Mouse (Mus musculus): Measurements from ENCODE around the gene Ckm. TPM values are rescaled to one million over a fixed set of nuclear protein-coding genes. Genes with fewer than 3 reads are reported as not detected.

The Ckm gene
- polyA plus RNA-seq, 1 experiment from 2014 or later: 38.6 TPM

DNA sequence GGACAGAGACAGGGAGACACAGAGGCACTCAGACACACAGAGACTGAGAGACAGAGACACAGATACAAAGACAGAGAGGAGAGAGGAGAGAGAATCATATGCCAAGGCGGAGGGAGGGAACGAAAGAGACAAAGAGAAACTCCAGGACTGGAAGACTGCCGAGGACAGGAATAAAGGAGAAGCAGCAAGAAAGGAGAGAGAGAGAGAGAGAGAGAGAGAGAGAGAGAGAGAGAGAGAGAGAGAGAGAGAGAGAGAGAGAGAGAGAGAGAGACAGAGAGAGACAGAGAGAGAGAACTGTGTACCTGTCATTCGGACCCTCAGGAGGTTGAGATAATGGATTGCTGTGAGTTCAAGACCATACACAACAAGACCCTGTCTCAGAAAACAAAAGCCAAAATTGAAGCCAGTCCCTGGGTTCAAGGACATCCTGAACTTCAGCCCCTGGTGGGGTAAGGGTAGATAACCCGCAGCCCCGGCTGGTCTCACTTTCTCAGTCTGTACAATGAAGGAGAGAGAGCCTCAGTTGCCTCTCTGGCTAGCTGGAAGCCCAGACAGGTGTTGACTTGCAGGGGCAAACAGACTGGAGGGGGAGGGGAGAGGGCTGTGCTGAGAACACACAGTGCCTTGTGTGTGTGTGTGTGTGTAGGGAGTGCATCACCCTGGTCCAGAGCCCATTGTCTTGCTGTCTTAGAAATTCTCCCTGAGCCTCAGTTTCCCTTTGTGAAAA lies 54.7 kb downstream of the Ckm start:
- peak overlapping the region; percentile 88 for H3K4me2 ChIP-seq
- H3K36me3 ChIP-seq: peaks cover 6% of the 10 kb centered on the region; the same call in 1 of the 2 replicates
- peaks cover 30% of the 10 kb centered on the region for H3K4me1 ChIP-seq
- ATAC-seq (ENCODE audit: low FRiP score): peak; percentile 4; the same call in 1 of the 2 replicates
- 22% methylated on average over 6 of the region's 6 CpGs for WGBS
- H3K27me3 ChIP-seq (replicated peaks): no peaks in the 10 kb centered on the region
- no peaks in the 10 kb centered on the region for H3K9me3 ChIP-seq (replicated peaks)
- H3K27ac ChIP-seq (replicated peaks): peak overlapping the region; percentile 81
- peak overlapping the region; percentile 83 for H3K4me3 ChIP-seq (replicated peaks)
- peak overlapping the region; percentile 87; the same call in 1 of the 2 replicates for H3K9ac ChIP-seq (replicated peaks)

DNA sequence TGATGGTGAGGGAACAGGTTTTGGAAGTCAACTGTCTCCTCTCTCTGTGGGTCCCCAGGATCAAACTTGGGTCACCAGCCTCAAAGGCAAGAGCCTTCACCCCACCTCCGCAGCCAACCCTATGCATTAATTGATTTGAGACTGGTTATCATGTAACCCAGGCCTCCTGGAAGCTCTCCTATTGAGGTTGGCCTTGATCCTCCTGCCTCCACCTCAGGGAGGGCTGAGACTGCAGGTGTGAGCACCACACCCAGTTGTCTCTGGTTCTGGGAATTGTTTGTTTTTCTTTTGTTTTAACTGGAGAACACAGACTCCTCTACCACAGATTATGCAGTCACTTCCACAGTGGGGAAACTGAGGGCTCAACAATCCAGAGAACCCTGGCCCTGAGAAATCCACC lies 55.9 kb downstream of the Ckm start:
- 87% methylated on average over 1 of the region's 1 CpGs for WGBS
- Histone ChIP-seq H3K27me3 (replicated peaks) (peaks cover 5% of the 10 kb centered on the region), H3K4me3 (replicated peaks) (no peak overlapping the region), H3K27ac (replicated peaks) (no peak overlapping the region), H3K4me2 (no peak overlapping the region), H3K9ac (replicated peaks) (no peak overlapping the region), H3K9me3 (replicated peaks) (no peaks in the 10 kb centered on the region), H3K36me3 (peaks cover 6% of the 10 kb centered on the region; the same call in 1 of the 2 replicates), H3K4me1 (peaks cover 28% of the 10 kb centered on the region)
- ATAC-seq (ENCODE audit: low FRiP score): no peak

DNA sequence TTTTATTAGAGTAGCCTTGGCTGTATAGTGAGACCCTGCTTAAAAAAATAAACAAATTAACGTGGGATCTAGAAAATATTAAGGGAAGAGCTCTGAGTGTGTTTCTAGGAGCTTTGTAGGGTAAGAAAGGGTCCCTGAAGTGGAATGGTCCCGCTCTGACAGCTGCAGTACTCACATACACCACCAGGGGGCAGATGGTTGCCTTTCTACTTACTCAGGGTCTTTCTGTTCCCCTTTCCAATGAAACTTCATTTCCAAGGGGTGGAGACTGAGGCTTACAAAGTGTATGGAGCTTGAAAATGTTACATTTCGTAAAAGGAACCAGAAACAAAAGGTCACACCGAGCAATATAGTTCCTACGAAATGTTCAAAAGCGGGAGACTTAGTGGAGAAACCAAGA lies 56.9 kb downstream of the Ckm start:
- H3K27me3 ChIP-seq (replicated peaks): peaks cover 12% of the 10 kb centered on the region
- 18% methylated on average over 6 of the region's 6 CpGs for WGBS
- H3K9me3 ChIP-seq (replicated peaks): no peaks in the 10 kb centered on the region
- no peak overlapping the region for H3K9ac ChIP-seq (replicated peaks)
- no peak for ATAC-seq (ENCODE audit: low FRiP score)
- H3K4me3 ChIP-seq (replicated peaks): no peak overlapping the region
- H3K27ac ChIP-seq (replicated peaks): no peak overlapping the region
- no peaks in the 10 kb centered on the region for H3K36me3 ChIP-seq
- H3K4me2 ChIP-seq: no peak overlapping the region
- peaks cover 19% of the 10 kb centered on the region for H3K4me1 ChIP-seq

DNA sequence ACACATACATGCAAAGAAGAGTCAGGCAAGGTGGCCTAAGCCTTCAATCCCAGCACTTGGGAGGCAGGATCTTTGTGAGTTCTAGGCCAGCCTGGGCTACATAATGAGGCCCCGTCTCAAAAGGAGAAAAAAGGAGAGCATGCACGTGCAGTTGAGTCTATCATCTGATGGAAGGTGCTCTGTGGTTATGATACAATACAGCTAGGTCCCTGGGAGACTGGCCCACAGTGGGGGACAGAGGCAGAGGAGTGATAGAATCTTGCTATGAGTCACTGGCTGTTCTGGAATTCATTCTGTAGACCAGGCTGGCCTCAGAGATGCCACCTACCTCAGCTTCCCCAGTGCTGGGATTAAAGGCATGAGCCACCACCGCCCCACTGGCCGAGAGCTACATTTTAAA lies 57.9 kb downstream of the Ckm start:
- H3K36me3 ChIP-seq: no peaks in the 10 kb centered on the region
- no peaks in the 10 kb centered on the region for H3K9me3 ChIP-seq (replicated peaks)
- no peak for ATAC-seq (ENCODE audit: low FRiP score)
- no peak overlapping the region for H3K4me2 ChIP-seq
- peaks cover 9% of the 10 kb centered on the region for H3K4me1 ChIP-seq
- H3K4me3 ChIP-seq (replicated peaks): no peak overlapping the region
- 67% methylated on average over 4 of the region's 4 CpGs for WGBS
- no peak overlapping the region for H3K27ac ChIP-seq (replicated peaks)
- peaks cover 20% of the 10 kb centered on the region for H3K27me3 ChIP-seq (replicated peaks)
- H3K9ac ChIP-seq (replicated peaks): no peak overlapping the region

DNA sequence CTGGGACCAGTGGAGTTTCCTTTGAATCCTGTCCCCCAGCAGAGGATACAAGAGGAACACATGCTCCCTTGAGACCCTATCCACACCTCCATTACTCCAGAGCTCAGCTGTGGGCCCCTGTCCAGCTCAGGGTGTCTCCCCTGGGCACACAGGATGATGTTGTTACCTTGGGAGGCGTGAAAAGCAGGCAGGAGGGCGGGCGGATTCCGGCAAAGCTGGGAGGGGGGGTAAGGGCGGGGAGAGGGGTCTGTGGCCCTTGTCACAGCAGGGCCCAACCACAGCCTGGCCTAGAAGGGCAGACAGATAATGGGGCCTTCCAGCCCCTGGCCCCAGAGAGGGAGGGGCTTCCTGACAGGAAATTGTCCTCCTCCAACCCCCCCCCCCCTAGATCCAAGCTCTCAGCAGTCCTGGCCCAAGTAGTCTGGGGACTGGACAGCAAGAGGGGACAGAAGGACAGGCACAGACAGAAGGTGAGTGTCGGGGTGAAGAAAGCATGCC lies 58.4 kb downstream of the Ckm start, which contains the start of gene Exoc3l2:
Gene Exoc3l2 (plus strand): TSS at position 448 of the 498 bp plus-strand sequence.
- Histone ChIP-seq H3K36me3 (no peaks in the 10 kb centered on the region), H3K9me3 (replicated peaks) (no peaks in the 10 kb centered on the region), H3K4me1 (peaks cover 5% of the 10 kb centered on the region), H3K27ac (replicated peaks) (no peak within 1 kb of the TSS), H3K4me3 (replicated peaks) (no peak within 1 kb of the TSS), H3K9ac (replicated peaks) (no peak within 1 kb of the TSS), H3K4me2 (no peak within 1 kb of the TSS), H3K27me3 (replicated peaks) (peaks cover 24% of the 10 kb centered on the region)
- 14% methylated on average over 5 of the region's 6 CpGs for WGBS
- no peak for ATAC-seq (ENCODE audit: low FRiP score)

DNA sequence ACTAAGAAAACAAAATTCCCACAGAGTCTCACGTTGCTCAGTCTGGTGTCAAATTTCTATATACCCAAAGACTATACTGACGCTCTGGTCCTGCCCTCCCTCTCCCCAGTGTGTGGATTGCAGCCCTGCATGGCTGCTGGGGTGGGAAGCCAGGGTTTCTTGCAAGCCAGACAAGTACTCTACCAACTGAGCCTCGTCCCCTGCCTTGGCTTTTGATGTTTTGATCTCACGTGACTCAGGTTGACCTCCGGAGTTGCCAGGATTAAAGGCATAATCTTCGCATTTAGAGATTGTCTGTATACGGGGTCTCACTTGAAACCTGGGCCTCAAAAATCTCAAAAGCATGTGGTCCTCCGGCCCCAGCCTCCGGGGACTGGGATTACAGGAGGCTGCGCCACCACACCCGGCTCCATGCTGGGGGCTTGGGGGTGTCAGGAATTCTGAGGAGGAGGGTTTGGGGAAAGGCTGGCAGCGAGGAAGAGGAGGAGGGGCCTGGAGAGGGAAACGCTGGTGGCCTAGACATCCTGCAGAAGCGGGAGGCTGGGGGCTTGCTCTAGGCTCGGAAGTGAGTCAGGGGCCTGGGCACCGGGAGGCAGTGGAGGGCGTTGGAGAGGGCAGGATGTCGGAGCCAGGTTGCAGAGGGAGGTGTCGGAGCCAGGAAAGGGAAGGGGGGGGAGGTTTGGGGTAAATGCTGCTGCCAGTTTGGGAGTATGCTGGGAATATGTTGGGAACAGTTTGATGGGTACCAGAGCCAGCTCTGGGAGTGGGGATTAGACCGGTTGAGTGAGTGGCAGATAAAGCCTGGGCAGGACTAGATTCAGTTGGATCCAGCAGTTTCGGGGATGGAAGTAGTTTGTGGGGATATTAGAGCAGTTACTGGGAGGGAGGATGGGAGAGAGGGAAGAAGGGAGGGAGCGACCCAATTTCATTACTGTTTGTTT lies 60.1 kb downstream of the Ckm start:
- Histone ChIP-seq H3K4me3 (replicated peaks) (no peak overlapping the region), H3K27ac (replicated peaks) (no peak overlapping the region), H3K9ac (replicated peaks) (no peak overlapping the region), H3K4me2 (no peak overlapping the region), H3K36me3 (no peaks in the 10 kb centered on the region), H3K27me3 (replicated peaks) (peaks cover 32% of the 10 kb centered on the region), H3K4me1 (peaks cover under 1% of the 10 kb centered on the region), H3K9me3 (replicated peaks) (no peaks in the 10 kb centered on the region)
- WGBS: 14% methylated on average over 22 of the region's 22 CpGs
- no peak for ATAC-seq (ENCODE audit: low FRiP score)

DNA sequence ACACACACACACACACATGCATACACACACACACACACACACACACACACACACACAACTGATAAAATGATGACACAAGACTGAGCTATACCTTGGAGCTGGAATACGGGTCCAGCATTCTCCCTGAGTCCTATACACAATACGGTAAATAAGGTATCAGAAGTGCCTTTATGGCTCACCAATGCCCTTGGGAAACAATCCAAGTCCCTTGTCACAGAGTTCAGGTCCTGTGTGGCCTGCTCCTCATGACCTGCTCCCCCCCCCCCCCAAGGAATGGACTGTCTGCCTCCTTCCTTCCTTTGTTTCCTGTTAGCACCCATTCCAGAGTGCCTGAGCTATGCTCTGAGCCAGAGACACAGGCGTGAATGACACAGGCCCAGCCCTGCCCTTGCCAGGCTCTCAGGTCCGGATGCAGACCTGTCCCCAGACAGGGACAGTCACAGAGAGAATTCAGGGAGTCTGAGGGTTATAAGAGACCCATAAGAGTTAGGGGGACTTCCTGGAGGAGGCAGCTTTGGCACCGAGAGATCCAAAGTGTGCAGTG lies 62.1 kb downstream of the Ckm start:
- WGBS: 74% methylated on average over 5 of the region's 5 CpGs
- ATAC-seq (ENCODE audit: low FRiP score): no peak

DNA sequence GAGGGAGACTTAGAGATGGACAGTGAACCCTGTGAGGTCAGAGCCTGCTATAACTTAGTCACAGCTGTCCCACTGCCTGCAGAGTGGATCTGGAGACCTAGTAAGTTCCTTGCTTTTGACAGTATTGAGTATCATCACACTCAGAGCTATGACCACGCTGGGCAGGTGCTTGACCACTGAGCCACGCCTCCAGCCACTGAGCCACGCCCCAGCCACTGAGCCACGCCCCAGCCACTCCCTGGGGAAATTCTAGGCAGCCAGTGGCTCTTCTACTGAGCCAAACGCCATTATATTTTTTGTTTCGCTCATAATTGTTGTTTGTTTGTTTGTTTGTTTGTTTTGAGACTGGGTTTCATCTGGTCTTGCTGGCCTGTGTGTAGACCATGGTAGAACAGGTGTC lies 63.1 kb downstream of the Ckm start:
- H3K4me1 ChIP-seq: no peaks in the 10 kb centered on the region; the same call in 1 of the 2 replicates
- no peak overlapping the region for H3K4me3 ChIP-seq (replicated peaks)
- no peaks in the 10 kb centered on the region for H3K9me3 ChIP-seq (replicated peaks)
- H3K27ac ChIP-seq (replicated peaks): no peak overlapping the region
- no peak overlapping the region for H3K4me2 ChIP-seq
- H3K9ac ChIP-seq (replicated peaks): no peak overlapping the region
- H3K27me3 ChIP-seq (replicated peaks): peaks cover 59% of the 10 kb centered on the region
- 44% methylated on average over 6 of the region's 6 CpGs for WGBS
- no peaks in the 10 kb centered on the region for H3K36me3 ChIP-seq
- no peak for ATAC-seq (ENCODE audit: low FRiP score)

More for the DNA sequence above, 62.1 kb downstream of the Ckm start:
- no peak overlapping the region for H3K4me3 ChIP-seq (replicated peaks)
- H3K4me2 ChIP-seq: no peak overlapping the region
- no peaks in the 10 kb centered on the region for H3K9me3 ChIP-seq (replicated peaks)
- no peaks in the 10 kb centered on the region; the same call in 1 of the 2 replicates for H3K4me1 ChIP-seq
- H3K27ac ChIP-seq (replicated peaks): no peak overlapping the region
- no peaks in the 10 kb centered on the region for H3K36me3 ChIP-seq
- no peak overlapping the region for H3K9ac ChIP-seq (replicated peaks)
- H3K27me3 ChIP-seq (replicated peaks): peaks cover 50% of the 10 kb centered on the region

DNA sequence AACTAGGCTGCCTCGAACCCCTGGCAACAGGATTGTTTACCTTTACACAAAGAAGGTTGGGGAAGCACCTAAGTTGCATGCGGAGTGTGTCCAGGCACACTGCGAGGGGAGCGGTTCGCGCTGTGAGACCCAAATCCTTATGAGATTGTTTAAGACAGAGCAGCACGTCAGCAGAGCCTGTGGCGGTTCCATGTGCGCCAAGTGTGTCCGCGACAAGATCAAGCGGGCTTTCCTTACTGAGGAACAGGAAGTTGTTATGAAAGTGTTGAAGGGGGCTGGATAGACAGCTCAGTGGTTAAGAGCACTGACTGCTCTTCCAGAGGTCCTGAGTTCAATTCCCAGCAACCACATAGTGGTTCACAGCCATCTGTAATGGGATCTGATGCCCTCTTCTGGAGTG lies 63.7 kb downstream of the Ckm start:
- no peak for ATAC-seq (ENCODE audit: low FRiP score)
- Histone ChIP-seq H3K4me1 (peaks cover 1% of the 10 kb centered on the region), H3K4me3 (replicated peaks) (no peak overlapping the region), H3K27me3 (replicated peaks) (peaks cover 66% of the 10 kb centered on the region), H3K4me2 (no peak overlapping the region), H3K9me3 (replicated peaks) (no peaks in the 10 kb centered on the region), H3K9ac (replicated peaks) (no peak overlapping the region), H3K36me3 (no peaks in the 10 kb centered on the region), H3K27ac (replicated peaks) (no peak overlapping the region)
- WGBS: 70% methylated on average over 12 of the region's 12 CpGs

DNA sequence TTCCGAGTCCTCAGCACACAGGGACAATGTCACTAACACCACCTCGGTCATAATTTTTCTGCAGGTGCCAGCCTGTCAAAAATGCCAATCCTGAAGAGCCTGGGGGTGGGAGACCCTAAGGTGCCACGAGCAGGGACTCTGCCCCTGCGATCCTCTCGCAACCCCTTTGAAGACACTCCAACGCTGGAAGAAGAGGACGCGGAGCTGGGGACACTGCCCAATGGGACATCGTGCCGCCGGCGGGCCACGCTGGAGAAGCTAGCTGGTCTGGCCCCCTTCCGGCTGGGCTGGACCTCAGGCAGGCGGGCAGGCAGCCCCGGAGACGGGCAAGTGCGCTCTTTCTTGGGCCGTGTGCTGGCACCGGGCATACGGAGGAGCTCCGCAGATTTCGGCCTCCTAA lies 64.8 kb downstream of the Ckm start:
- Histone ChIP-seq H3K4me2 (peak overlapping the region; percentile 1; the same call in 1 of the 2 replicates), H3K27me3 (replicated peaks) (peaks cover 69% of the 10 kb centered on the region), H3K4me3 (replicated peaks) (no peak overlapping the region), H3K9me3 (replicated peaks) (no peaks in the 10 kb centered on the region), H3K27ac (replicated peaks) (no peak overlapping the region), H3K4me1 (peaks cover 10% of the 10 kb centered on the region), H3K36me3 (no peaks in the 10 kb centered on the region), H3K9ac (replicated peaks) (no peak overlapping the region)
- WGBS: 31% methylated on average over 23 of the region's 23 CpGs
- ATAC-seq (ENCODE audit: low FRiP score): no peak

DNA sequence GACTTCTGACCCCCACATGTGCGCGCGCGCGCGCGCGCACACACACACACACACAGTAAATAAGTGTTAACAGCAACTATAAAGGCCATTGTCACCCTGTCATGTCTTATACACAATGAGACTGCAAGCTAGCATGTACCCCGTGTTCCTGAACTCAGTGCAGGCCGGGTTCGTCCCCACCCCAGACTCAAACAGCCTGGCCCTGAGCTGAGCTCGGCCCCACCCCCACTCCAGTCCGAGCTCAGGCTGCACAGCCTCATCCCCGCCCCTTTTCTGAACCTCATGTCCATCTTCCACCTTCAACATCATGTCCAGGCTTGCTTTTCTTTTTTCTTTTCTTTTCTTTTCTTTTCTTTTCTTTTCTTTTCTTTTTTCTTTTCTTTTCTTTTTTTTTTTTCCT lies 65.7 kb downstream of the Ckm start:
- ATAC-seq (ENCODE audit: low FRiP score): no peak
- Histone ChIP-seq H3K4me2 (no peak overlapping the region), H3K36me3 (no peaks in the 10 kb centered on the region), H3K27me3 (replicated peaks) (peaks cover 69% of the 10 kb centered on the region), H3K9ac (replicated peaks) (no peak overlapping the region), H3K4me1 (peaks cover 14% of the 10 kb centered on the region), H3K27ac (replicated peaks) (no peak overlapping the region), H3K9me3 (replicated peaks) (no peaks in the 10 kb centered on the region), H3K4me3 (replicated peaks) (no peak overlapping the region)
- 18% methylated on average over 14 of the region's 14 CpGs for WGBS
